Mouse (Mus musculus) lung, postnatal 0 days (tissue): ENCODE data around the gene Lemd2. TPM values are rescaled to one million over a fixed set of nuclear protein-coding genes. Genes with fewer than 3 reads are reported as not detected.
A peak's percentile ranks its signal among the peaks of the same experiment; 100 is the strongest.

Source experiments
- ATAC-seq: fragments of 200-750 bp; cut with Nextera tagmentation; 2 replicates; pipeline ENCODE4 v1.8.0; 2017; ENCODE audit warnings: moderate library complexity
- DNase-seq: peaks from one replicate; pipeline ENCODE4 v3.0.0-alpha.2; 2016; ENCODE audit warnings: low spot score
- H3K27ac ChIP-seq: fragments of 300-500 bp; sonication (generic); 2 replicates; pipeline ENCODE4 v1.5.1; 2014; ENCODE audit warnings: antibody characterized with exemption, mild to moderate bottlenecking, low read length, mixed read lengths
- H3K27me3 ChIP-seq: fragments of 300-500 bp; sonication (generic); replicated peaks from 2 replicates; pipeline ENCODE4 v1.6.1; 2014; ENCODE audit warnings: low read length, mixed read lengths; ENCODE audit not compliant: insufficient read depth
- H3K36me3 ChIP-seq: fragments of 300-500 bp; sonication (generic); 2 replicates; pipeline ENCODE4 v1.6.1; 2014; ENCODE audit warnings: low read length, mixed read lengths; ENCODE audit not compliant: insufficient read depth
- H3K4me1 ChIP-seq: fragments of 300-500 bp; sonication (generic); 2 replicates; pipeline ENCODE4 v1.6.1; 2014; ENCODE audit warnings: antibody characterized with exemption, low read depth, low read length, mixed read lengths; ENCODE audit not compliant: insufficient read depth
- H3K4me2 ChIP-seq: fragments of 300-500 bp; sonication (generic); replicated peaks from 2 replicates; pipeline ENCODE4 v1.6.1; 2014; ENCODE audit warnings: low read depth, mild to moderate bottlenecking, low read length, moderate library complexity, mixed read lengths
- H3K4me3 ChIP-seq: fragments of 300-500 bp; sonication (generic); 2 replicates; pipeline ENCODE4 v1.5.1; 2014; ENCODE audit warnings: low read depth, low read length
- H3K9ac ChIP-seq: fragments of 300-500 bp; sonication (generic); replicated peaks from 2 replicates; pipeline ENCODE4 v1.6.1; 2014; ENCODE audit warnings: low read depth, mild to moderate bottlenecking
- H3K9me3 ChIP-seq: fragments of 300-500 bp; sonication (generic); 2 replicates; pipeline ENCODE4 v1.6.1; 2016; ENCODE audit warnings: low read length, mixed read lengths
- CTCF ChIP-seq: IDR thresholded peaks from 2 replicates; pipeline ENCODE4 v1.5.1; 2016; ENCODE audit warnings: antibody characterized with exemption, mild to moderate bottlenecking
- EP300 ChIP-seq: IDR thresholded peaks from 2 replicates; pipeline ENCODE4 v1.6.1; 2016; ENCODE audit warnings: antibody characterized with exemption, mild to moderate bottlenecking, control low read depth
- WGBS: fragments of 180-500 bp; shearing (Covaris S2); extraction: QIAGEN DNeasy Blood & Tissue Kit; methylation state at CpG from one replicate; pipeline ENCODE4 v1.1.7; 2014; 5-methylcytosine and 5-hydroxymethylcytosine counted together
- polyA plus RNA-seq: library from polyadenylated mRNA; unstranded; fragments of >200 nt; fragmentation: Nextera tagmentation; extraction: Ambion mirVana; gene quantifications from 2 replicates; pipeline ENCODE4 v1.2.1, GENCODE M21; 2015

The Lemd2 gene
- polyA plus RNA-seq, 1 experiment from 2014 or later: 13.2 TPM

- no peak for DNase-seq
- Histone ChIP-seq H3K4me1 (no peaks in the 10 kb centered on the region), H3K9me3 (no peaks in the 10 kb centered on the region), H3K27me3 (no peaks in the 10 kb centered on the region), H3K36me3 (peaks cover 11% of the 10 kb centered on the region), H3K4me3 (no peak overlapping the region), H3K27ac (no peak overlapping the region), H3K4me2 (no peak overlapping the region), H3K9ac (no peak overlapping the region)
- peak; percentile 58 for TF ChIP-seq CTCF
- TF ChIP-seq EP300: no peak
- ATAC-seq: no peak
- 92% methylated on average over 2 of the region's 2 CpGs for WGBS
These were observed 2.3 kb downstream of the Lemd2 start for GRCm38 (mm10) chr17:27201981-27202380.

GRCm38 (mm10) chr17:27200801-27201200 lies 3.5 kb downstream of the Lemd2 start:
- Histone ChIP-seq H3K27ac (no peak overlapping the region), H3K4me2 (no peak overlapping the region), H3K36me3 (peaks cover 13% of the 10 kb centered on the region), H3K9ac (no peak overlapping the region), H3K4me1 (no peaks in the 10 kb centered on the region), H3K4me3 (no peak overlapping the region), H3K27me3 (no peaks in the 10 kb centered on the region), H3K9me3 (no peaks in the 10 kb centered on the region)
- ATAC-seq: no peak
- no peak for DNase-seq
- TF ChIP-seq EP300: no peak
- peak; percentile 11; the same call in 1 of the 2 replicates for TF ChIP-seq CTCF
- WGBS: 69% methylated on average over 11 of the region's 11 CpGs

GRCm38 (mm10) chr17:27199864-27200263 lies 4.4 kb downstream of the Lemd2 start:
- Histone ChIP-seq H3K27ac (no peak overlapping the region), H3K4me3 (no peak overlapping the region), H3K27me3 (no peaks in the 10 kb centered on the region), H3K9ac (no peak overlapping the region), H3K4me1 (no peaks in the 10 kb centered on the region), H3K36me3 (peaks cover 23% of the 10 kb centered on the region), H3K4me2 (no peak overlapping the region), H3K9me3 (no peaks in the 10 kb centered on the region)
- no peak for TF ChIP-seq CTCF
- TF ChIP-seq EP300: no peak
- WGBS: 81% methylated on average over 7 of the region's 7 CpGs
- no peak for DNase-seq
- ATAC-seq: no peak

GRCm38 (mm10) chr17:27199205-27199604 lies 5.1 kb downstream of the Lemd2 start:
- DNase-seq: no peak

GRCm38 (mm10) chr17:27196206-27196605 lies 8.1 kb downstream of the Lemd2 start:
- Histone ChIP-seq H3K27ac (no peak overlapping the region), H3K4me2 (no peak overlapping the region), H3K4me1 (no peaks in the 10 kb centered on the region), H3K9ac (no peak overlapping the region), H3K36me3 (peaks cover 55% of the 10 kb centered on the region), H3K9me3 (no peaks in the 10 kb centered on the region), H3K4me3 (no peak overlapping the region), H3K27me3 (no peaks in the 10 kb centered on the region)
- no peak for DNase-seq
- 69% methylated on average over 9 of the region's 9 CpGs for WGBS
- TF ChIP-seq CTCF (no peak), EP300 (no peak)
- ATAC-seq: no peak

More at GRCm38 (mm10) chr17:27199205-27199604, 5.1 kb downstream of the Lemd2 start:
- H3K9ac ChIP-seq: no peak overlapping the region
- no peaks in the 10 kb centered on the region for H3K9me3 ChIP-seq
- no peak overlapping the region for H3K4me3 ChIP-seq
- no peak overlapping the region for H3K27ac ChIP-seq
- H3K27me3 ChIP-seq: no peaks in the 10 kb centered on the region
- TF ChIP-seq CTCF: no peak
- TF ChIP-seq EP300: no peak
- H3K4me2 ChIP-seq: no peak overlapping the region
- no peaks in the 10 kb centered on the region for H3K4me1 ChIP-seq
- no peak for ATAC-seq
- peaks cover 29% of the 10 kb centered on the region for H3K36me3 ChIP-seq
- 97% methylated on average over 9 of the region's 9 CpGs for WGBS

- 74% methylated on average over 20 of the region's 20 CpGs for WGBS
- no peak overlapping the region for H3K27ac ChIP-seq
- no peak overlapping the region for H3K9ac ChIP-seq
- peaks cover 62% of the 10 kb centered on the region; the same call in 1 of the 2 replicates for H3K36me3 ChIP-seq
- DNase-seq: no peak
- no peak overlapping the region for H3K4me3 ChIP-seq
- no peak for ATAC-seq
- H3K4me1 ChIP-seq: no peaks in the 10 kb centered on the region
- TF ChIP-seq EP300 (no peak), CTCF (no peak)
- no peak overlapping the region for H3K4me2 ChIP-seq
- H3K27me3 ChIP-seq: no peaks in the 10 kb centered on the region
- H3K9me3 ChIP-seq: no peaks in the 10 kb centered on the region
These were observed 9.7 kb downstream of the Lemd2 start for GRCm38 (mm10) chr17:27194258-27195185.
